Mouse (Mus musculus) MEL-GATA-1-ER (cell line): Measurements from ENCODE around the gene Maml3.

ENCODE experiments used
- DNase-seq: peaks from one replicate; pipeline ENCODE4 v3.0.0-alpha.2; 2012; ENCODE audit warnings: low read depth; ENCODE audit errors: extremely low read depth

The Maml3 gene

DNA sequence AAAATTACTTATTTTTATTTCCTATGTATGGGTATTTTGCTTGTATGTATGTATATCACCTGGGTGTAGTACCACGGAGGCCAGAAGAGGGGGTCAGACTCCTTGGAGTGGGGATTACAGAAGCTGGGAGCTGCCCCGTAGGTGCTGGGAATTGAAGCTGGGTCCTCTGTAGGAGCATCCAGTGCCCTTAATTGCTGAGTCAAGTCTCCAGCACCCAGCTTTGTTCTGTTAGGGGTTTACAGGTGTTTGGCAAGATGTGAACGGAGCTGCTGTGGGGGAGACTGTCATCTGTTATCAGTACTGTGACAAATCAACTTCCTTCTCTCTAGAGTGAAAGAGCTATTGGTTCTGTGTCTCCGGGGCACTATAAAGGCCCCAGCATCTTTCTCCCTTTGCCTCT, 190.0 kb downstream of the Maml3 start:
- DNase-seq, result peak; percentile 18

DNA sequence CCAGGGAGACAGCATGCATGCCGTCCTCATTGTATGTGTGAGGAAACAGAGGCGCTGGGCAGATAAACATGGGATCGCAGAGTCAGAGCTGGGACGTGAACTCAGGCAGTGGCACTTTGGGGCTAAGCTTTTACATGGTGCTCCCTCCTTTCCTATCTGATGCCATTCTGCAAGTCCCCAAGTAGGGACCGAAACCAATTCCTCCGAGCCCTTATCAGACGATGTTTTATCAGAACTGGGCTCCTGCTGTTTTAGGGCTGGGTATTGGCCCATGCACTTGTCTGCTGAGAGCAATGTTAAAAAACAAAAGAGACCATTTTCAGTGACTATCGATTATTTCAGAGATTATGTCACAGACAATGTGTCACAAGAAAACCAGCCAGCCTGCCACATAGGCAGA, 191.4 kb downstream of the Maml3 start:
- DNase-seq, result no peak

- DNase-seq, result no peak
These were observed 192.7 kb downstream of the Maml3 start for GRCm38 (mm10) chr3:51912214-51912613.

GRCm38 (mm10) chr3:51908437-51908990, 196.4 kb downstream of the Maml3 start:
- DNase-seq, result no peak

DNA sequence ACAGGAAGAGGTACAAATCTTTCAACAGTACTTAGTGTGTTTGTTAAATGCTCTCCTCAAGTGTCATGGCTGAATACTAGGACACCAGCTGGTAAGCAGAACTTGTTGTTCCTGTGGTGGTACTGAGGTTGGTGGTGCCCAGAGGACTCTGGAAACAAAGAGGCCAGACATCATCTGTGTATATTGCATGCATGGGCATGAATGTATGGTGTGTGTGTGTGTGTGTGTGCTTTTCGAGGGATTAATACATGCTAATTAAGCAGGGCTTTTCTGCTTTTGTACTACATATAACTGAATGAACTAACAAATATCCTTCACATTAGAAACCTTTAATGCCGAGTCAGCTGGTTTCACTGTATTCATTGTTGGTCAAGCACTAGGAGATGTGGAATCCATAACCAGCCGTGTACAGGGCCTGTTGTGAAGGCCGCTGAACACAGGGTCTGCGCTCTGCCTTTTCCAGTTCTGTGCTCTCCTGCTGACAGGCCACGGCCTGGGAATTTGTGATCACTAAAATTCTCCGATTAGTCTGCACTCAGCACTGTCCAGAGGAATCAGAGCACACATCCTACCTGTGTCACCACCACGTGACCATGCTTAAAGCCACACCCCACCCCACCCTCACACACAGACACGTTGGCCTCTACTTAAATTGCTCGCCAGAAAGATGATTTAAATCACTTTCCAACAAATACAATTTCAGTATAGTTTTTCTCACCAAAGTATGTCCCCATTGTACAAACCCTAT, 197.6 kb downstream of the Maml3 start:
- no peak for DNase-seq

DNA sequence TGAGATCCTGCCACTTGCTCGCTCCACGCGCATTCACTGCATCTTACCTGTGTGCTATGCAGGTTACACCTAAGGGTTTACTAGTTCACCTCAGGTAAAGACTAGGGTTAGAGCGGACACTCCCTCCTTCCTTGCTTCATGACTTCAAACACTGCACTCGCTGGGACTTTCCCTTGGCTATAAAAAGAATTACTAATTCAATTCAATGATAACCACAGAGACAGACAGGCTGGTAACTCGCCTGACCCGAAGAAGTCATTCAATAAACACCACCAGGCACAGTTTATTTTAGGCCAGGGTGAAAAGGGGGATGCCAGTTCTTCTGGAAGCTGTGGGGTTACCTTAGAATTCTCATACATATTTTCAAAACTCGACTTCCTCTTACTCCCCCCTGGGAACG, 199.0 kb downstream of the Maml3 start:
- DNase-seq, result no peak

DNA sequence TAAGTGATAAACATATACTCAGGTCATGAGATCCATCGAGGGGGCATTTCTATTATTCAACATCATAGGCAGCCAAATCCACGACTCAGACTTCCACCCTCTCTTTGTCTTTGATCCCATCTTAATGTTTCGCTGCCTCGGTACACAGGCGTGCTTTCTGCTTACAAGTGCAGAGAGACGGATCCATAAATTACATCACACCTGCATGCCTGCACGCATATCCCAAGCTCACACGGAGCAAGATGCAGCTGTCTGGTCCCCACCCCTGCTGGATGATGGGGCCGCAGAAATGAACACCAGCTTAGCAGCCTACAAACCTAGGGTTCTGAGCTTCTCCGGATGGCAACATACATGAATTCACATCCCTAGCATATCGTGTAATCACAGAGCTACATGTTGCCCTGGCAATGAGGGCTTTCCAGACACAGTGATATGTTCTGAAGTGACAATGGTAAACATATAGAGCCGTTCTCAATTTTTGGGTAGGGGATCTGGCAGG, 200.5 kb downstream of the Maml3 start:
- DNase-seq, result no peak

DNA sequence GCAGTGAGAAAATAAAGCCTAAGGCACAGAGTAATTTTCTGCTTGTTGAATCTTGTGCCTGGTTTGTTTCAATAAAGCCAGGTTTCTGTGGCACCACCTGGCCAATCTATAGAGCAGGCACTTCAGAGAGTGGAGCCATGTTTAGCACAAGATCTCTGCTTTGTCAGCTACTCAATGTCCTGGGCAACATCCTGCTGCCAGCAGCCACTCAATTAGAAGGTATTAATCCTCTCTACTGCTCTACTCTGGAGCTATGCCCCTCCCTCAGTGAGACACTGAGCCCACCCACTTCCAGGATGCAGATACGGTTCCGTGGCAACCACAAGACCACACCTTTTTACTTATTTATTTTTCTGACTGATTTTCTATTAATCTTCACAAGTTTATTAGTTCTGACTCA, 203.7 kb downstream of the Maml3 start:
- no peak for DNase-seq

GRCm38 (mm10) chr3:51894514-51894913, 210.4 kb downstream of the Maml3 start:
- DNase-seq, result no peak

DNA sequence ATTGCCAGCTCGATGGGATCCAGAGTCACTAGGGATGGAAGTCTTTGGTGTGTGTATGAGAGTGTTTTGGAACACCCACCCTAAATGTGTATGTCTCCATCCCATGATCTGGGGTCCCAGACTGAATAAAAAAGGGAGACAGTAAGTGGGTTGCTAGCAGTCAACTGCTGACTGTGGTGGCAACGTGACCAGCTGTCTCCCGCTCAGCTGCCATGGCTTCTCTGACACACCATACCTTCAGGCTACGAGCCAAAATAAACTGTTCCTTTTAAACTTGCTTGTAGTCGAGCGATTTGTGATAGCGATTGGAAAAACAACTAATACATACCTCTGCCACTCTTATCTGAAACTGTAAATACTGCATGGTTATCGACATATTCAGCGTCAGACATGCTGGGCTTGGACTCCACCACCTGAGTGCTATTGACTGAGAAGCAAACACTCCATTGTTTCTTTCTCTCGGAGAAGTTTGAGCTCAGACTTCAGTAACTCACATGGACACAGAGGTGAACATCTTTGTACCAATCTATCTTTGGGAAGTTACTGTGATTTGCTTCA, 213.2 kb downstream of the Maml3 start:
- DNase-seq, result no peak

DNA sequence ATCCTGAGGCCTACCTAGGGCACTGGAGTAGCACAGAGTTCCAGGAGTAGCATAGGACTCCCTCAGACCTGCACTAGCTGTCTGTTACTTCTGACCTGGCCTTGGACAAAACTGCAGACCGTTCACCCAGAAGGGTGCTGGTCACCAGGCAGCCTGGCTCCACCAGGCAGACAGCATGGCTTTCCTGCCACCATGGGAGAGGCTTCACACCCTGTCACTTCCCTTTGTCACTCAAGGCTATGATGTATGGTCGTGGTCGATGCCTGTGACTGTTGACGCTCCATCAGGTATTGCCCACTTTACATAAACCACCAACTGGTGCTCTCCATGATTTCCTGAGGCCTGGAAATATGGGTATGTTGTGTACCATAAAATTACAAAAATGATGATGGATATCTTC, 214.7 kb downstream of the Maml3 start:
- DNase-seq, result no peak

- DNase-seq, result no peak
These were observed 215.1 kb downstream of the Maml3 start for GRCm38 (mm10) chr3:51889776-51890175.

- DNase-seq, result no peak
These were observed 216.0 kb downstream of the Maml3 start for GRCm38 (mm10) chr3:51888662-51889433.

DNA sequence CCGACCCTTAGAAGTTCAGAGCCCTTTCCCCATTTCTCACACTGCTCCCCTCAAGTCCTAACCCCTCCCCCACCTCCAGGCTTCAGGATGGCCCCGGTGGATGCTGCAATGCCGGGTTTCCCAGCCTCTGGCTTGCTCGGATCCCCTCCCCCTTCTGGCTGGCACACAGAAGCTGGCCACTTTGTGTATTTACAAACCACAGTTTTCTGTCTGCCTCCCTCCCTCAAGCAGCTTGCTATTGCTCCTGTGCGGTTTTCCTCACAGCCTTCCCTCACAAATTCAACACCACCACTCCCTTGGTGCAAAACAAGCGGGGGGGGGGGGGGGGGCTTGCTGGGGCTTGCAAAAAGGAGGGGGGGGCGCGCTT, 216.6 kb downstream of the Maml3 start:
- no peak for DNase-seq

DNA sequence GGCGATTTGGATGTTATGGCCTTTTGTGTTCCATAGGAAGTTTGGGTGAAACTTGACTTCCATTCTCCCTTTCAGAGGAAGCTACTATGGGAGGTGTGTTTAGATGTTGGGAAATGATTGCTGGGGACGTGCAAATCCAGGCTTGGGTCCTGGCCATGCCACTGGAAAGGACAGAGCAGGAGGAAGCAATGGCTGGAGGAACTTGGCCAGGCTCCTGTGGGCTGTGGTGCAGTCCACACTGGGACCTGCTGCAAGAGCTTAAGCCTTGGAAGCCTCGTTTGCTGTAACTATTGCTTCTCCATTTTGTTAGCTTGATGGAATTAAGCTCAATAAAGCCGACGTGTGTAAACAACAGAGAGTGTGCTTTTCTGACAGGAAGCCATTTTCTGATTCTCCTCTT, 219.0 kb downstream of the Maml3 start:
- DNase-seq, result no peak

GRCm38 (mm10) chr3:51885487-51885886, 219.4 kb downstream of the Maml3 start:
- DNase-seq, result no peak

DNA sequence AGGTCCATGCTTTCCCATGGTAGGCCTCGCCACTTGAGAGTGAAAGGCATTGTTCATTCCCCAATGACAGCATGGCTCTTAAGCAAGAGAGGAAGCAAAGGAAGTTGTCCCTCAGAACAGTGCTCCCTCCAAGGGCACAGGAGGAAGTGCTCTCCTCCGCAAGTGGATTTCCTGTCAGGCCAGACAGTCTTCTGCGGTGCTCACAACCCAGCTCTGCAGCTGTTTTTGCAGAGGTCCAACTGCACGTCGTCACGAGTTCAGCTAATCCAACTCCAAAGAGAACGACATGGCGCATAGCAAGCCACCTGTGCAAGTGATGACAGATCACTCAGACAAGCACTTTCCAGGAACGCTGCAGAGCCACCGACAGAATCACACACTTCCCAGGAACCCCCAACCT, 222.9 kb downstream of the Maml3 start:
- no peak for DNase-seq

- no peak for DNase-seq
These were observed 223.5 kb downstream of the Maml3 start for GRCm38 (mm10) chr3:51881393-51881792.

DNA sequence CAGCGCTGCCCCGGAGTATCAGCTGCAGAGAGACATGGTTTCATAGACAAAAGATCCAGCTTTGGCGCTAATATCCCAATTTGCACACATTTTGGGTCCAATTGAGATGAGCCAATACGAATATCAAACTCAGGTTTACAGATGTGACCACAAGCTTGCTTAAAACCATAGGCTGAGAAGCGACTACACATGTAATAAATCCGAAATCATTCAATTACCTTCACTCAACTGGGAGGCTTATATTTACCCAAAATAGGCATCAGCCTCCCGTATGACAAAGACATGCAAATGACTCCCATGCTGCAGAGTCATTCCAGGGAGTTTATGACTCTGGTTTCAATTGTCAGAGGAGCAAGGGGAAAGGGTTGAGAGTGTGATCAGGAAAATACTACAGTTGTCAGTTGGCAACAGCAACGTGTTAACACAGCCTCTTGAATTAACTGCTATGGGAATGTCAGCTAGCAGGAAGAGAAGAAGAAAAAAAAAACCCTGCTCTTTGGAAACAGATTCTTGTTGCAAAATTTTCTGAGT, 224.3 kb downstream of the Maml3 start:
- DNase-seq, result no peak

DNA sequence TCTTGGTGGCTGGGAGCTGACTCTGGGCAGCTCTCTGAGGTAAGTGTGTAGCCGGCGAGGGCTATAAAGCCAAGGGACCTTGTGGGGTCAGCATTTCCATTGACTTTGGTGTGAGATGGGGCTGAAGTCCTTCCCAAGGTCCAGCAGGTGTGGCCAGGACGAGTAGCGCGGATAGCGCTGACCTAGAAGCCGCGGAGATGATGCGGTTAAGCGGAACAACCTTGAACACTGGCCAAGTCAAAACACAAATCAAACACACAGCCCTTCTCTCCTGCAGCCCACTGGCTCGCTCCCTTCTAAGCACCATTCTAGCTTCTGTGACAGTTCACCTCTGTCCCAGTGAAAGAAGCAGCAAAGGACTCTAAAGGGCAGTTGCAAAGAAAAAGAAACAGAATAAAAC, 225.7 kb downstream of the Maml3 start:
- no peak for DNase-seq

GRCm38 (mm10) chr3:51878577-51878976, 226.3 kb downstream of the Maml3 start:
- no peak for DNase-seq

- DNase-seq, result no peak
These were observed 228.1 kb downstream of the Maml3 start for GRCm38 (mm10) chr3:51876729-51877128.
